Mouse (Mus musculus) testis, adult 2 months (tissue): Measurements from ENCODE around the gene Padi6. TPM values are rescaled to one million over a fixed set of nuclear protein-coding genes. Genes with fewer than 3 reads are reported as not detected.

Source experiments
- H3K27ac ChIP-seq: fragments of 200-500 bp; 2 replicates; pipeline ENCODE4 v1.5.1; 2012; ENCODE audit warnings: low read depth, low read length; ENCODE audit not compliant: control insufficient read depth, insufficient read depth
- H3K27me3 ChIP-seq: fragments of 200-500 bp; 2 replicates; pipeline ENCODE4 v1.6.1; 2012; ENCODE audit warnings: mild to moderate bottlenecking, low read length, moderate library complexity; ENCODE audit not compliant: control insufficient read depth, insufficient read depth
- H3K36me3 ChIP-seq: fragments of 200-500 bp; 2 replicates; pipeline ENCODE4 v1.6.1; 2012; ENCODE audit warnings: mild to moderate bottlenecking, low read length; ENCODE audit not compliant: control insufficient read depth, insufficient read depth
- H3K4me1 ChIP-seq: fragments of 200-500 bp; 2 replicates; pipeline ENCODE4 v1.6.1; 2012; ENCODE audit warnings: low read length; ENCODE audit not compliant: control insufficient read depth, insufficient read depth
- H3K4me3 ChIP-seq: fragments of 200-500 bp; 2 replicates; pipeline ENCODE4 v1.5.1; 2012; ENCODE audit warnings: low read depth, mild to moderate bottlenecking, low read length, moderate library complexity, mixed read lengths; ENCODE audit not compliant: control insufficient read depth
- CTCF ChIP-seq: fragments of 200-500 bp; IDR thresholded peaks from 2 replicates; pipeline ENCODE4 v1.5.1; 2012; ENCODE audit warnings: low read depth, mild to moderate bottlenecking, inconsistent platforms, low read length, moderate library complexity; ENCODE audit not compliant: control insufficient read depth, insufficient read depth, insufficient replicate concordance
- POLR2A ChIP-seq: fragments of 200-500 bp; IDR thresholded peaks from 2 replicates; pipeline ENCODE4 v1.6.1; 2012; ENCODE audit warnings: low read depth, mild to moderate bottlenecking, inconsistent platforms, low read length, moderate library complexity; ENCODE audit not compliant: control insufficient read depth
- polyA plus RNA-seq: library from polyadenylated mRNA; depleted of rRNA; stranded (reverse); fragments of >200 nt; gene quantifications from 2 replicates; pipeline ENCODE4 v1.2.3, GENCODE M21; 2012

Padi6 gene
- polyA plus RNA-seq, 1 experiment = 11.8 TPM

- Histone ChIP-seq H3K27ac (no peak overlapping the region), H3K27me3 (no peaks in the 10 kb centered on the region), H3K36me3 (no peaks in the 10 kb centered on the region), H3K4me3 (no peak overlapping the region), H3K4me1 (no peaks in the 10 kb centered on the region; the same call in 1 of the 2 replicates)
- no peak for TF ChIP-seq POLR2A
These were observed 28.6 kb upstream of the Padi6 start for GRCm38 (mm10) chr4:140771091-140771490.

- Histone ChIP-seq H3K36me3 (no peaks in the 10 kb centered on the region), H3K27ac (no peak overlapping the region), H3K4me3 (no peak overlapping the region), H3K27me3 (no peaks in the 10 kb centered on the region), H3K4me1 (no peaks in the 10 kb centered on the region; the same call in 1 of the 2 replicates)
- no peak for TF ChIP-seq POLR2A
- no peak for TF ChIP-seq CTCF
These were observed 28.0 kb upstream of the Padi6 start for GRCm38 (mm10) chr4:140770433-140770832.

DNA sequence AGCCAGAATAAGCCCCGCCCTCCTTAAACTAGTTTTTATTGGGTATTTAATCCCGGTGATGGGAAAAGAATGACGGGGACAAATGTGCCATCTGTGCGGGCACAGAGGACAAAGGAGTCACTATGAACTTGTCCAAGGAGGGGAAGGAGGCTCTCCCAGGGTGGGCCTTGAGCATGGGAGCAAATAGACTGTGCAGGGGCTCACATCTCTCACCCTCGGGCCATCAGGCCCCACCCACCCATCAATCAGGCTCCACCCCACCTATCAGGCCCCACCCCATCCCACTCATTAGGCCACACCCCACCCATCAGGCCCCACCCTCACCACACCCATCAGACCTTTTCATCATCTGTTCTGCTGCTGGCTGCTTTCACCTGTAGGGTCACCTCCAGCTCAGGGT, 26.5 kb upstream of the Padi6 start:
- no peaks in the 10 kb centered on the region for H3K27me3 ChIP-seq
- H3K4me3 ChIP-seq = no peak overlapping the region
- H3K4me1 ChIP-seq = no peaks in the 10 kb centered on the region; the same call in 1 of the 2 replicates
- H3K36me3 ChIP-seq = no peaks in the 10 kb centered on the region
- TF ChIP-seq CTCF (no peak), POLR2A (no peak)
- H3K27ac ChIP-seq = no peak overlapping the region

DNA sequence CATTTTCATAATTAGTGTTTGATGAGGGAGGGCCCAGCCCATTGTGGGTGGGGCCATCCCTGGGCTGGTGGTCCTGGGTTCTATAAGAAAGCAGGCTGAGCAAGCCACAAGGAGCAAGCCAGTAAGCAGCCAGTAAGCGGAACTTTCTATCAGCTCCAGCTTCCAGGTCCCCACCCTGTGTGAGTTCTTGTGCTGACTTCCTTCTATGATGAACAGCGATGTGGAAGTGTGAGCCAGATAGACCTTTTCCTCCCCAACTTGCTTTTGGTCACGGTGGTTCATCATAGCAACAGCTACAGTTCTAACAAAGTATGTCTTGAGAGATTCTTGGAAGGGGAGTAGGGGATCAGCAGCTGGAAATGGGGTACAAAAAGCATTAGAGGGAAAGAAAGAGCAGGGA, 23.5 kb upstream of the Padi6 start:
- H3K36me3 ChIP-seq = no peaks in the 10 kb centered on the region
- H3K4me1 ChIP-seq = no peaks in the 10 kb centered on the region; the same call in 1 of the 2 replicates
- H3K27ac ChIP-seq = no peak overlapping the region
- no peak for TF ChIP-seq POLR2A
- no peak for TF ChIP-seq CTCF
- no peak overlapping the region for H3K4me3 ChIP-seq
- H3K27me3 ChIP-seq = no peaks in the 10 kb centered on the region

GRCm38 (mm10) chr4:140763158-140763557, 20.7 kb upstream of the Padi6 start:
- H3K4me1 ChIP-seq = no peaks in the 10 kb centered on the region
- no peaks in the 10 kb centered on the region for H3K36me3 ChIP-seq
- no peak overlapping the region for H3K27ac ChIP-seq
- H3K4me3 ChIP-seq = no peak overlapping the region
- TF ChIP-seq POLR2A (no peak), CTCF (peak; percentile 83)
- no peaks in the 10 kb centered on the region for H3K27me3 ChIP-seq

GRCm38 (mm10) chr4:140761601-140762000, 19.2 kb upstream of the Padi6 start:
- no peak for TF ChIP-seq POLR2A
- no peak for TF ChIP-seq CTCF
- Histone ChIP-seq H3K4me3 (no peak overlapping the region), H3K27me3 (no peaks in the 10 kb centered on the region), H3K4me1 (peaks cover 7% of the 10 kb centered on the region), H3K27ac (no peak overlapping the region), H3K36me3 (no peaks in the 10 kb centered on the region)

DNA sequence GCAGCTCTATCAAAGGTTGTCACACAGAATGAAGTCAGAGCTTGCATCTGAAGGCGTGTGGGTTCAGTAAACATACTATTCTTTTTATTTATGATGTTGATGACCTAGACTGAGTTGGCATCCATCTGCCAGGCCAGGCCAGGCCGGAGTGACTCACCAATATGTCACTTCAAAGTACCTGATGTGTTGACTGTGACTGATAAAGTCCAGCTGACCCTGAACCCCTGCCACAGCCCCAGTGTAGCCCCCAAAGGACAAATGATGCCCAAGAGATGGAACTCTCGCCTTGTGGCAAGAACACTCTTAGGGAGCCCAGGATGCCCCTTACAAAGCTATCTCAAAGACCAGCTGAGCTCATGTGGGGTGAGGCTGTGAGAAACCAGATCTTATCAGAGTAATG, 13.4 kb upstream of the Padi6 start:
- H3K36me3 ChIP-seq = no peaks in the 10 kb centered on the region
- H3K27ac ChIP-seq = no peak overlapping the region
- H3K4me3 ChIP-seq = no peak overlapping the region
- TF ChIP-seq POLR2A (no peak), CTCF (no peak)
- H3K4me1 ChIP-seq = peaks cover 8% of the 10 kb centered on the region
- no peaks in the 10 kb centered on the region for H3K27me3 ChIP-seq

DNA sequence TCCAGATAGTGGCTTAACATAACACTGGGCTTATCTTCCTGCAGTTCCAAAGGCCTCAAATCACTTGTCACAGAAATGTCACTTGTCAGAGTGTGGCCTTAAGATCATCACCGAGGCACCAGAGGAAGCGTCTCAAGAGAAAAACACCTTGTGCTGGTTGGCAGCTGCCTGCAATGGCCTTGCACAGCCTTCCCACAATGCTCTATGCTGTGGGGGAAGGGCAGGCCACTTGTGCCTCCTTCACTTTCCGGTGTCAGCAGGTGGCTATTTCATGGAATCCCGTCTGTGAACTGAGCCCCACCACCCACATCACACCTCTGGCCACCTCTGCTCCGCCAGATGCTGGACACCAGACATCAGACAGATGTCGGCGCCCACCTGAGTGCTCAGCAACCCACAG, 10.9 kb upstream of the Padi6 start:
- Histone ChIP-seq H3K27ac (no peak overlapping the region; the same call in 1 of the 2 replicates), H3K27me3 (no peaks in the 10 kb centered on the region), H3K4me3 (no peak overlapping the region), H3K4me1 (peaks cover 15% of the 10 kb centered on the region), H3K36me3 (no peaks in the 10 kb centered on the region)
- TF ChIP-seq POLR2A = no peak
